Mouse (Mus musculus): Measurements from ENCODE around the gene Ppm1d.

DNA sequence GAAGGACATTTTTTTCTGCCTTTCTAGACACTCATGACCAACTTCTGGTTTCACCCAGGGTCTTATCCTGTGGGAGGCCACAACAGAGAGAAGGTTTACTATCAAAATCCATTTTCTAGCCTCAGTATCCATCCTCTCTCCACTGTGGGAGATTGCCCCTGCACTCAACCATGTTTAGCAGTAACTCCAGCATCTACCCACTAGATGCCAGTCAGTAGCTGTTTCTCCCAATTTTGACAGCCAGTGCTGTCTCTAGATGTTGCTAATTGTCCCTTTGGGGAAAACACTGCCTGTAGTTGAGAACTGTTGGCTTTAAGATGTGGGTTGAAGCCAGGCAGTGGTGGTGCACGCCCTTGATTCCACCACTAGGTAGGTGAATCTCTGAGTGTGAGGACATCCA, 32.9 kb upstream of the Ppm1d start:
- no peak for TF ChIP-seq EP300 (IDR thresholded peaks at IDR 0.05)
- TF ChIP-seq CTCF (IDR thresholded peaks at IDR 0.05): peak; percentile 22; the same call in 1 of the 2 replicates
